Mouse (Mus musculus) spleen, adult 18-20 months (tissue): Measurements from ENCODE around the gene Rnh1.

ENCODE experiments used
- DNase-seq, 2 experiments: peaks; one replicate each; pipeline ENCODE4 v3.0.0; 2022; ENCODE audit warnings: mixed read lengths in 2 of 2

The Rnh1 gene

GRCm38 (mm10) chr7:141204546-141204945, 31.9 kb upstream of the Rnh1 start:
- DNase-seq: no peak

- DNase-seq: no peak
Observed at GRCm38 (mm10) chr7:141198121-141198520, 25.5 kb upstream of the Rnh1 start.

GRCm38 (mm10) chr7:141196619-141197282, 24.1 kb upstream of the Rnh1 start:
- DNase-seq: no peak

- DNase-seq: no peak
Observed at GRCm38 (mm10) chr7:141195754-141196153, 23.1 kb upstream of the Rnh1 start.

- DNase-seq: peak; percentile 94 to 99
Observed at GRCm38 (mm10) chr7:141194830-141195229, 22.2 kb upstream of the Rnh1 start.

- DNase-seq: no peak
Observed at GRCm38 (mm10) chr7:141194409-141194808, 21.8 kb upstream of the Rnh1 start.

GRCm38 (mm10) chr7:141193948-141194347, 21.3 kb upstream of the Rnh1 start, which contains the start of the genes Hras and Lrrc56:
TSS of gene Hras (minus strand) at chr7:141194005.
TSS of gene Lrrc56 (plus strand) at chr7:141194157.
- peak; percentile 97 to 98 for DNase-seq

- DNase-seq: no peak
Observed at GRCm38 (mm10) chr7:141193348-141193856, 20.7 kb upstream of the Rnh1 start.

GRCm38 (mm10) chr7:141192776-141193347, 20.2 kb upstream of the Rnh1 start:
- DNase-seq: no peak

- DNase-seq: no peak
Observed at GRCm38 (mm10) chr7:141191796-141192685, 19.4 kb upstream of the Rnh1 start.

GRCm38 (mm10) chr7:141191036-141191435, 18.4 kb upstream of the Rnh1 start:
- no peak for DNase-seq

- DNase-seq: no peak
Observed at GRCm38 (mm10) chr7:141190220-141190619, 17.6 kb upstream of the Rnh1 start.

- no peak for DNase-seq
Observed at GRCm38 (mm10) chr7:141188733-141189132, 16.1 kb upstream of the Rnh1 start.

- no peak for DNase-seq
Observed at GRCm38 (mm10) chr7:141188194-141188593, 15.5 kb upstream of the Rnh1 start.

GRCm38 (mm10) chr7:141176173-141176572, 3.5 kb upstream of the Rnh1 start:
- peak; percentile 70 to 83 for DNase-seq

- DNase-seq: no peak
Observed at GRCm38 (mm10) chr7:141175068-141175467, 2.4 kb upstream of the Rnh1 start.

GRCm38 (mm10) chr7:141173323-141173850, 730 bp upstream of the Rnh1 start:
- DNase-seq: no peak

GRCm38 (mm10) chr7:141169866-141170265, 2.8 kb downstream of the Rnh1 start:
- no peak for DNase-seq

GRCm38 (mm10) chr7:141169300-141169699, 3.4 kb downstream of the Rnh1 start:
- no peak for DNase-seq

GRCm38 (mm10) chr7:141168518-141168953, 4.1 kb downstream of the Rnh1 start:
- DNase-seq: peak; percentile 68 to 73

GRCm38 (mm10) chr7:141167901-141168517, 4.6 kb downstream of the Rnh1 start:
- DNase-seq: no peak

GRCm38 (mm10) chr7:141164850-141165249, 7.8 kb downstream of the Rnh1 start:
- no peak for DNase-seq

- DNase-seq: no peak
Observed at GRCm38 (mm10) chr7:141164397-141164796, 8.3 kb downstream of the Rnh1 start.
